Mouse (Mus musculus): ENCODE data around the gene A730061H03Rik. TPM values are rescaled to one million over a fixed set of nuclear protein-coding genes. Genes with fewer than 3 reads are reported as not detected.

The A730061H03Rik gene
- total RNA-seq, 2 experiments from 2014 or later: not detected

DNA sequence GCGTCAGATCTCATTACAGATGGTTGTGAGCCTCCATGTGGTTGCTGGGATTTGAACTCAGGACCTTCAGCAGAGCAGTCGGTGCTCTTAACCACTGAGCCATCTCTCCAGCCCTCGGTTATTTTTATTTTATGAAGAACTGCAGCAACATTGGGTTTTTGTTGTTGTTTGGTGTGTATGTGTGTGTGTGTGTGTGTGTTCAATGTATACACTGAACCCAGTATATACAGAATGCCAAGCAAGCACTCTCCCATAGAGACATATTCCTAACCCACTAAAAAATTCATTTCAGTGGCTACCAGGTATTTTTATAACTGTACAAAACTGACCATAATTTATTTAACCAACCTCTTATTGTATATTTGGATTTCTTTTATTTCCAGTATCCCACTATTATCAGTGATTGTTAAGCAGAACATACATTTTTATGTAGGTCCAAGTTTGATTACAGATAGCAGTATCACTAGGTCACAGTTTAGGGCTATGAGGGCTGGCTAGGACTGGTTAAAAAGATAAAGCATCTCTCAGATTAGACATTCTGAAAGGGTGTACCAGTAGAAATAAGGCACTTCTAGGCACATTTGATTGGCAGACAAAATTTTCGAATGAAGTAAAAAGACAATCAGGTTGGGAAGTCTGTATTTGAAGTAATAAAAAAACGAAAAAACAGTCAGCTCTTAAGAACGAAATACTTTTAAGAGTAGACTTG is 1.3 kb downstream of the A730061H03Rik start:
- no peak for DNase-seq (ENCODE audit: extremely low spot score in 1 of 2, low spot score in 2 of 2)
- intact Hi-C loops (cut with DNase I): loop anchor here (10.0 kb wide), 1 partner anchor 414 kb away; no protein-coding TSS in a partner anchor

DNA sequence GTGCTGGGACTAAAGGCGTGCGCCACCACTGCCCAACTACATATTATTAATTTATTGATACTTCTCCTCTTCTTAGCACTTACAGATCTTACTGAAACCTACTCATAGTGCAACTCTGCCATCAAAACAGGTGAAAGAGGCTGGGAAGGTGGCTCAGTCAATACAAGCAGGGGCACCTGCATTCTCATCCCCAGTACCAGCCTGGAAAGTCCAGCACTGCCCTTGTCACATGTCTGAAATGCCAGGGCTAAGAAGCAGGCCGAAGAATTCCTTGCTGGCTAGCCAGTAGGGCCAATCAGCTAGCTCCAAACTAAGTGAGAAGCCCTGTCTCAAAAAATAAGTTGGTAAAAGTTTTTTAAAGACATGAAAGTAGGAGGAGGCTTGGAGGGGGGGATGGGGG is 2.6 kb downstream of the A730061H03Rik start:
- DNase-seq (ENCODE audit: extremely low spot score in 1 of 2, low spot score in 2 of 2): no peak
- intact Hi-C loops (cut with DNase I): loop anchor here (2.0 to 10.0 kb wide), 2 partner anchors 61 to 413 kb away; no protein-coding TSS in a partner anchor

DNA sequence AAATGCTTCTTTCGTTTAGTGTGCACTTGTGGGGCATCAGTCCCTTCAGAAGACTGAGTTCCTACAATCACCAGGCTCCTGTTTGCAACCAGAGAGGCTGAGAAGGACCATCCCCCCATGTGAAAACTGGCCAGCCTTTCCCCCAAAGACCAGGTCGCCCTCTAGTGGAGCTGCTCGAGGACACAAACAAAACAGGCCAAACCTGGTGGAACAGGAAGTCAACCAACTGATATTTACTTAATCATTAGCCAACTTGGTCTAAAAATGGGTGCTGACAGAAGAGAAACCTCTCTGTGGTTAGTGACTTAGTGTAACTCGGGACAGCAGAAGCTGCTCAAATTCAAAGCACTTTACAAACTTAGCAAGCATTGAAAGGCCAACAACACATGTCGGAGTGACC is 3.2 kb downstream of the A730061H03Rik start:
- intact Hi-C loops (cut with DNase I): loop anchor here (2.0 to 10.0 kb wide), 2 partner anchors 60 to 412 kb away; no protein-coding TSS in a partner anchor
- DNase-seq (ENCODE audit: extremely low spot score in 1 of 2, low spot score in 2 of 2): peak; percentile 48 to 88

DNA sequence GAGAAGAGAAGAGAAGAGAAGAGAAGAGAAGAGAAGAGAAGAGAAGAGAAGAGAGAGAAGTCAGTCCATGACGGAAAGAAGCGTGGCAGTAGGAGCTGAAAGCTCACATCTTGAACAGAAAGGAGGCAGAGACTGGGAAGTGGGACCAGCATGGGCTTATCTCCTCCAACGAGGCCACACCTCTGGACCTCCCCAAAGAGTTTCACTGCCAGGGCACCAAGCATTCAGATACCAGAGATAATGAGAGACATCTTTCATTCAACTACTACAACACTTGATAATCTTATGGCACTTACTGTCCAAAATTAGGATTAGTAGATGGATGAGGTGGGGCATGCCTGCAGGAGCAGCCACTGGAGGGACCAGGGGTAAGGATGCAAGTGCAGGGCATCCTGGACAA is 4.4 kb downstream of the A730061H03Rik start:
- DNase-seq (ENCODE audit: extremely low spot score in 1 of 2, low spot score in 2 of 2): no peak
- intact Hi-C loops (cut with DNase I): loop anchor here (2.0 to 10.0 kb wide), 2 partner anchors 59 to 411 kb away; no protein-coding TSS in a partner anchor

DNA sequence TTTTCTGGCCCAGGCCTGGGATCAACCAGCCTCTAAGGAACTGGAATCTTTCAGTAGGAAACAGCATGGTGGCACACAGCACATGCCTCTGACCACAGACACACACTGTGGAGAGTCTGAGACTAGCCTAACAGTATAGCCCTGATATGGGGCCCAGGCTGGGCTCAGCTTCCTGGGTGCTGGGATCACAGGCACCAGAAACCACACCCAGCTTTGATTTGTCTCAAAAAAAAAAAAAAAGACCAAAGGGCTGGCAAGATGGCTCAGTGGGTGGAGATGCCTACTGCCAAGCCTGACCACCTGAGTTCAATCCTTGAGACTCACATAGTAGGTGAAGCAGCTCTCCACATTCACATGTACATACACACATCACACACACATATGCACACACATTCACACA is 5.6 kb downstream of the A730061H03Rik start:
- no peak for DNase-seq (ENCODE audit: extremely low spot score in 1 of 2, low spot score in 2 of 2)
- intact Hi-C loops (cut with DNase I): loop anchor here (10.0 kb wide), 1 partner anchor 410 kb away; no protein-coding TSS in a partner anchor

DNA sequence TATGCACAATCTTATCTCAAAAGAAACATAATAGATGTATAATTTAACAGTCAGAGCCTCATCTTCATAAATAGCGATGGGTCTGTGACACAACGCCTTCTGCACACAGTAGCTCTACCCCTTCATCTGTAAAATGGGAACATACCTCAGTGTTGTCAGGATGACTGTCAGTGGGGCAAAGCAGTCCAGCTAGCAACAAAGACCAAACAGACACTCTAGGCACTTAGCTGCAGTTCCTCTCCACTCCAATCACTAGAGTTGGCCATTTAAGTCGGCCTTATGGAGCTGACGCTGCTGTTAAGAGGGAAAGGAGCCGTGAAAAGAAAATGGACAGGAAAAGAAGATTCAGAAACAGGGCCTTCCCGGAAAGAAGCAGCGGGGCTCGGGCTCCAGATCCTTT is 8.4 kb downstream of the A730061H03Rik start:
- intact Hi-C loops (cut with DNase I): loop anchor here (10.0 kb wide), 1 partner anchor 407 kb away; no protein-coding TSS in a partner anchor
- no peak for DNase-seq (ENCODE audit: extremely low spot score in 1 of 2, low spot score in 2 of 2)

DNA sequence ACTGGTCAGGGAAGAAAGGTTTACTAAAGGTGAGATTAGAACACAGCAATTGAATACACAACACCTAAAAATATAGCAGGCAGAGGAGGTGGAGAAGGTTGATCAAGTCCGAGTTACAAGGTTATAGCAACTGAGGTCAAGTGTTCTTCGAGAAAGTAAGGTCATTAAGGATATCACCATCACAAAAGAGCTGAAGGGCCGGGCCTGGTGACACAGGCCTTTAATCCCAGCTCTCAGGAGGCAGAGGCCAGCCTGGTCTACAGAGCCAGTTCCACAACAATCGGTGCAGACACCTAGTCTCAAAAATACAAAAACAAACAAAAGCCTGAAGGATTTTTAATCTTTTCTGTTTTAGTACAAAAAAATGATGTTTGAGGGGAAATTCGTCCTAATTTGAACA is 8.9 kb downstream of the A730061H03Rik start:
- intact Hi-C loops (cut with DNase I): loop anchor here (10.0 kb wide), 1 partner anchor 407 kb away; no protein-coding TSS in a partner anchor
- DNase-seq (ENCODE audit: extremely low spot score in 1 of 2, low spot score in 2 of 2): no peak

DNA sequence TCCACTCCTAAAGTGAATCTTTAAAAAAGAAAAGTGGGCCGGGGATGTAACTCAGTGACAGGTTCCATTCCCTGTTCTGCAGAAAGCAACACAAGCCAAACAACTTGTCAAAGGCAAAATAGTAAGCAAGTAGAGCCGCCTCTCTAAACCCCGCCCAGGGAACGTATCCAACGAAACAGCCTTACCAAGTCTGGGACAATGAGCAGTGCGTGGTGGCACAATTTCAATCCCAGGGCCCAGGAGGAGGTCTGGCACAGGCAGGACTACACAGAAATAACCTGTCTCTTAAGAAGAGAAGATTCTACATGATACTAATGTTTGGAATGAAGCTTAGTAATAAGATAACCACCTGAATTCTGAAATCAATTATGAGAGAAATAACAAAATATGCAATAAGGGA is 10.0 kb downstream of the A730061H03Rik start:
- intact Hi-C loops (cut with DNase I): loop anchor here (10.0 kb wide), 1 partner anchor 405 kb away; no protein-coding TSS in a partner anchor
- no peak for DNase-seq (ENCODE audit: extremely low spot score in 1 of 2, low spot score in 2 of 2)

DNA sequence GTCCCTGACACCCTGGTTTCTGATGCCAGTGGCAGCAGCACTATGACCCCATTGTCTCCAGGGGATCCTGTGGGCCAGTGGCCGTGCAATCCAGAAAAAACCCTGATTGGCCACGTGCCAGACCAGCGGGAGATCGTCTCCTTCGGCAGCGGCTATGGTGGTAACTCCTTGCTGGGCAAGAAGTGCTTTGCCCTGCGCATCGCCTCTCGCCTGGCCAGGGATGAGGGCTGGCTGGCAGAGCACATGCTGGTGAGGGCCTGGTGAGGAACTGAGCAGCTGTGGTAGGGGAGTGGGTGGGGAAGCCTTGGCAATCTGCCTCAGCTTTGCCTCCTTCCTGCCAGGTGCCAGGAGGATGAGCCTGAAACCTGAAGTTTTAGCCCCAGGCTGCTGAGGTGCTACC is 15.9 kb downstream of the A730061H03Rik start:
- intact Hi-C loops (cut with DNase I): no loop called here
- DNase-seq (ENCODE audit: extremely low spot score in 1 of 2, low spot score in 2 of 2): peak in 1 of 2 experiments; percentile 51

DNA sequence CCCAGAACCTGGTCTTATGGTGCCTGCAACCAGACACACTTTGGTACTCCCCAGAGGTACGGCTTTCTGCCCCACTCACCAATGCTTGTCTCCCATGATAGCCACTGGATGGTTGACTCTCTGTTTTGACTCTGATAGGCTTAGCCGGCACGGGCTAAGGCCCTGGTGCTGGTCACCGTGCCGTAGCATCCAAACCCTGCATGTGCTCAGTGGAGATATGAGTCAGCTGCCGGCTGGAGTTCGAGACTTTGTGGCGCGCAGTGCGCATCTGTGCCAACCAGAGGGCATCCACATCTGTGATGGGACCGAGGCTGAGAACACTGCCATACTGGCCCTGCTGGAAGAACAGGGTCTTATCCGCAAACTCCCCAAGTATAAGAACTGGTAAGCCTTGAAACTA is 17.9 kb downstream of the A730061H03Rik start:
- no peak for DNase-seq (ENCODE audit: extremely low spot score in 1 of 2, low spot score in 2 of 2)
- intact Hi-C loops (cut with DNase I): no loop called here

DNA sequence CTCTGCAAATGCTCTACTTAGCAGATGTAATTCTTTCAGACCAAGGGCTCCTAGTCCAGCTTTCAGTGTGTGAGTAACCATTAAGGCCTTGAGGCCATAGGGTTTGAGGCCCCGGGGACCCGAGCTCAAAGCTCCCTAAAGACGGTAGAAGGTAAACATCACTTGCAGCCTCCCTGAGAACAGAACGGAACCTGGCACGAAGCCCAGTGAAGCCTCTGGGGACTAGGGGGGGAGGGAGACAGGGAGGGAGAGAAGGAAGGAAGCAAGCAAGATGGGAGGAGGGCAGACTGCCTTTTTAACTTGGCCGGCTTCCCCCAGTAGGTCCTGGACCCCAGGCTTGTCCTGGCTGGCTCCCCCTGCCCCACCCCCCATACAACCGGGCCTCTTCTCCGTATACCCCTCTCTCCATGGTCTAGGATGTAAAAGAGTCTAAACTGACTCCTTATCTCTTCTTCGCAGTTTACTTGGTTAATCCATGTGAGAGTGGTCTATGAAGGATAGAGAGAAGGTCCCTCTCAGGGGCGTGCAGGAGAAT is 19.4 kb downstream of the A730061H03Rik start:
- peak; percentile 64 to 92 for DNase-seq (ENCODE audit: extremely low spot score in 1 of 2, low spot score in 2 of 2)
- intact Hi-C loops (cut with DNase I): no loop called here

DNA sequence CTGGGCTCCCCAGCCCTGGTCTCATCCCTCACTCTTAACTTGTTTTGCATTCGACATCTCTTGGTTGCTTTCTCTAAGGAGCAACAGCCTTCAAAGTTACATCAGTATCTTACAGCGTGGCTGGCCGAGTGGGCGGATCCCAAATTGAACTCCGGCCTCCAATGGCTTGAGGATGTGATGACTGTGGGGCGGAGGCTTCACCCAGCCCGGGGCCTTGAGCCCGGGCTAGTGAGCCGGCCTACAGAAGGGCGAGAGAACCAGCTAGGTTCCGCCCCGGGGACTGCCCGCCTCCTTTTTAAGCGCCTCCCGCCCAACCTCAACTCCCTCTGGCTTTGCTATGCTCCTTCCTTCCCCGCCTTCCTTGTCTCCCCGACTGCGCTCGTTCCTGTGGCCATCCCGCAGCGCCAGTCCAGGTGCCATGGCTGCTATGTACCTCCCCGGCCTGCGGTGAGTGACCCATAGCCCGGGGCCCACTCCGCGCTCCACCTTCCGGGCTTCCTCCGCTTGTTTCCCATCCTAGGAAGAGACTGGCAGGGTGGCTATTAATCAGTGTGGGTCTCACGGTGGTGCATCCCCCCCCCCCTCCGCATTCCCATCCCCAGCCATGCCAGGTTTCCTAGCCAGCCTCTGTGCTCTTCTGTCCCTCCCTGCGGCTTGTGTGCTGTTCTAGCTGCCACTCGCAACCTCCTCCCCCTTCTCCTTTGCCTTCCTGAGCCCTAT is 20.0 kb downstream of the A730061H03Rik start, which contains the start of gene Pck2:
TSS of gene Pck2 (plus strand) at position 200 of the 720 bp plus-strand sequence.
- DNase-seq (ENCODE audit: extremely low spot score in 1 of 2, low spot score in 2 of 2): peak; percentile 58 to 92
- intact Hi-C loops (cut with DNase I): no loop called here

DNA sequence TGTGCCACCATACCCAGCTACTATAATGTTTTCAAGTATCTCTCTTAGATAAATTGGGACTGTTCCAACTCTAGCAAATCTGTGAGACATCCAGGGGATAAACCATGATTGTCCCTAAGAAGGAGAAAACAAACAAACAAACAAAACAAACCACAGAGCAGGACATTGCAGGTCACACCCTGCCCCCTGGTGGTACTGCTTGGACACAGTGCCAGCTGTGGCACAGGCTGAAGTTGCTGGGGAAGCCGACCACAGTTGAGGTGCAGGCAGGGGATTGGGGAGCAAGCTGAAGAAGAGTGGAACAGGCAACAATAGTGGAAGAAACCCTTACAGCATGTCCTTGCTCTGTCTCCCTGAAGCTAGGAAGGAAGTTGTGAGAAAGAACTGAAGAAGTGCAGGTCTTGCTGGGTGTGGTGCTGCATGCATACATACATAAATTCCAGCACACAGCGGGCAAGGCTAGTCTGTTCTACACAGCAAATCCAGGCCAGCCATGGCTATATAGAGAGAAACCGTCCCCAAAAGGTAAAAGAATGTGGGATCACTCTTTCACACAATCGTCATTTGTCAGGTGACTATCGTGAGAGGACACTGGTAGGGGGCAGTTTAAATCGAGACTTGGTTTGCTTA is 24.0 kb downstream of the A730061H03Rik start:
- intact Hi-C loops (cut with DNase I): loop anchor here (5.0 kb wide), 1 partner anchor 39 kb away; no protein-coding TSS in a partner anchor
- peak in 1 of 2 experiments; percentile 60 for DNase-seq (ENCODE audit: extremely low spot score in 1 of 2, low spot score in 2 of 2)

DNA sequence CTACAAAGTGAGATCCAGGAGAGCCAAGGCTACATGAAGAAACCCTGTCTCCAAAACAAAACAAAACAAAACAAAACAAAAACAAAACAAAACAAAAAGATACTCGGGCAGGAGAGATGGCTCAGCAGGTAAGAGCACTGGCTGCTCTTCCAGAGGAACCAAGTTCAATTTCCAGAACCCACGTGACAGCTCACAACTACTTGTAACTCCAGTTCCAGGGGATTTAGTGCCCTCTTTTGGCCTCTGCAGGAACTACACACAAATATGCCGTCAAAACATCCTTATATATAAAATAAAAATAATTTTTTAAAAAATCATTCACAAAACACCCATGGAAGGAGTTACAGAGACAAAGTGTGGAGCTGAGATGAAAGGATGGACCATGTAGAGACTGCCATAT is 32.3 kb downstream of the A730061H03Rik start:
- intact Hi-C loops (cut with DNase I): no loop called here
- no peak for DNase-seq (ENCODE audit: extremely low spot score in 1 of 2, low spot score in 2 of 2)

DNA sequence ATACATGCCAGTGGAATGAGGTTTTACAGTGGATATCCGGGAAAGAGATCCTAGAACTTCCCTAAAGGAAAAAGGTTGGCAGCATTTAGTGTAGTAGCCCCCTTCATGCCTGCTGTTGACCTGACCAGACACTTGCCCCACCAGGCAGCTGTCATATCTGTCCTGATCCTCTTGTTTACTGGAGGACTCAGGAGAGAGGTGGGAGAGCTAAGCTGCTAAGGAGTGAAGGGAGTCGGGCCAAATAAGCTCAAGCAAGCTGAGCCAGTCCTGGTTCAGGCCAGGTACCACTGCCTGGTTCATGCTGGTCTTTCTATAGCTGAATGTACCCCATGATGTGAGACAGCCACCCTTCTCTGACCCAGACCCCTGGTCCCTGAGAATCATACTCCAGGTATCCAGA is 33.5 kb downstream of the A730061H03Rik start:
- no peak for DNase-seq (ENCODE audit: extremely low spot score in 1 of 2, low spot score in 2 of 2)
- intact Hi-C loops (cut with DNase I): no loop called here

DNA sequence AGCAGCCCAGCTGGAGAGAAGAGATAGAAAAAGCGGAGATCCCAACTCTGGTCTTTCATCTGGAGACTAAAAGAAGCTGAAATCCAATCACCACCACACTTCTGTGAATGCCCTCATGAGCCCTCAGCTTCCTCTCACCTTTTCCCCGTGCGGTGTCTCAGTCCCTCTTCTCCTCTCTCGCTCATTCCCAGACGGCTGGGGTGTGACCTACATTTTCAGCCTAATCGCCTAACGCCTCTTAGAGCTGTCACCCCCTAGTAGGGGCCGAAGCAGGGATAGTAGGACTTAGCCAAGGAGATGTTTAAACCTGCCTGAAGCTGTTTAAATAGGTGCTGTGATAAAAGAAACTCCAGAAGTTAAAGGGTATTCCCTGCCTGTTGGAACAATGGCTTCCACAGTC is 35.4 kb downstream of the A730061H03Rik start, which contains the start of gene Nrl:
TSS of gene Nrl (minus strand) at position 197 of the 400 bp plus-strand sequence.
- no peak for DNase-seq (ENCODE audit: extremely low spot score in 1 of 2, low spot score in 2 of 2)
- intact Hi-C loops (cut with DNase I): no loop called here

DNA sequence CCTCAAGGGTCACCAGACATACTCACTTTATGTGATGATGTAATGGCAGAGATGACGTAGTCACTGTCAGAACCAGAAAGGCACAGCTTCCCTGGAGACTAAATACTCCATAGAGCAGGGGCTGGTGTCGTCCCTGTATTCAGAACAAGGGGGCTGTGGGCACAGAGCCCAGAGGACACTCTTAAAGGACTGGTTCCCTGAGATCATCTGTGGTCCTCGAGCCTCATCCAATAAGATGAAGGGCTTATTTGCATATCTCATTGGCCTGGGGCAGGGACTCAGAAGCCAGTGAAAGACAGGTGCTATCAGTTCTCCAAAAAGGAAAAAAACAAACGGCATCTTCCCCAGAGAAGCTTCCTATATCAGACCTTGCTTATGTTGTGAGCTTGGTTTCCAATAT is 36.1 kb downstream of the A730061H03Rik start:
- DNase-seq (ENCODE audit: extremely low spot score in 1 of 2, low spot score in 2 of 2): no peak
- intact Hi-C loops (cut with DNase I): no loop called here

DNA sequence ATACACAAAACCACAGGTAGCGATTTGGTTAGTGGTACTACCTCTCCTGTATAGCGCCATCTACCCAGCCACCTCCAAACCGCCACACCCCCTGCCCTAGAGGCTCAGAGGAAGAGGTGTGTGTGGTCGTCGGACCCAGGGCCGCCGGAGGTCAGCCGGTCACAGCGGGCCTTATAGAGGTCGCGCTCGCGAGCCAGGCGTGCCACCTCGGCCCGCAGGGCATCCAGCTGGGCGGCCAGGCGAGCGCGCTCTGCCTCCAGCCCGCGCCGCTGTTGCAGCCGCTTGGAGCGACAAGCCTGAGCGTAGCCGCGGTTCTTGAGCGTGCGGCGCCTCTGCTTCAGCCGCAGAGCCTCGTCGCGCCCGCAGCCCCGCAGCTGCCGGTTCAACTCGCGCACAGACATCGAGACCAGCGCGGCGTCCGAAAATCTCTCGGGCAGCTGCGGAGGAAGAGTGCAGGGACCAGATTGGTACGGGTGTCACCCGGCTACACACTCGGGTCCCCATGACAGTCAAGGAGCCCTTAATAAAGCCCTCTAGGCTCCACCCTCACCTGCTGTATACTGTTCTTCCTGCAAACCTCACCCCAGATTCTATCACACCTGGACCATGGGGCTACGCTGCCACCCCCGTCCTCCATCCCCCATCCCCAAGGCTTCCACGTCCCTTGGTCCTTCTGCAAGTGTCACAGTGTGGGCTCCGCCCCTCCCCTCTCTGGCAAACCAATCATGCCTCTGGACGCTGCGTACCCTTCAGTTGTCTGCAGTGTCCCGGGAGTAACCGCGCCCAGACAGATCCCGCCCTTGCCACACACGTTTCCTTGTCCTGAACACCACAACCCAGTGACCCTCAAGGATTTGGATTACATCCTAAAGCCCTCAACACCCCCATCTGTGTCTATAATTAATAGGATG is 39.5 kb downstream of the A730061H03Rik start:
- DNase-seq (ENCODE audit: extremely low spot score in 1 of 2, low spot score in 2 of 2): no peak
- intact Hi-C loops (cut with DNase I): no loop called here

All from left cerebral cortex, postnatal 10 days (tissue).